25 mouse cellular contexts compared by ENCODE assay signal in genomic region chr8:81815551-81815950, GRCm38 (mm10).
DNase-seq lines count a peak whose midpoint lies in the region; ATAC-seq lines count a peak whose summit lies in the region.
"Had no signal": no experiment of that assay in that cellular context is flagged by ENCODE, and none has a peak within 500 bp of the region (broad histone marks: within the 10 kb centered on the region; RNA-seq: fewer than 3 reads in every experiment).

No protein-coding gene starts in this region.

- 30% methylated on average over 4 of the region's 4 CpGs for WGBS in embryonic facial prominence, embryonic 11.5 days
- WGBS in limb, embryonic 10.5 days: 14% methylated on average over 4 of the region's 4 CpGs
- WGBS in forebrain, embryonic 10.5 days: 58% methylated on average over 4 of the region's 4 CpGs
- WGBS in kidney, embryonic 14.5 days: 63% methylated on average over 4 of the region's 4 CpGs

- no peak overlapping the region for H3K4me3 ChIP-seq in embryonic facial prominence, embryonic 11.5 days (ENCODE audit: low read depth, low read length)
- H3K4me3 ChIP-seq in limb, embryonic 10.5 days: no peak overlapping the region
- H3K4me3 ChIP-seq in forebrain, embryonic 10.5 days: no peak overlapping the region
- H3K4me3 ChIP-seq in kidney, embryonic 14.5 days (ENCODE audit: low read length): no peak overlapping the region
- H3K4me3 ChIP-seq: forebrain, embryonic 12.5 days; heart, embryonic 10.5 days had no signal

- no peaks in the 10 kb centered on the region for H3K9me3 ChIP-seq in embryonic facial prominence, embryonic 11.5 days (replicated peaks; ENCODE audit: control insufficient read depth, low read length)
- H3K9me3 ChIP-seq in limb, embryonic 10.5 days (replicated peaks): no peaks in the 10 kb centered on the region
- no peaks in the 10 kb centered on the region for H3K9me3 ChIP-seq in forebrain, embryonic 10.5 days
- H3K9me3 ChIP-seq in kidney, embryonic 14.5 days (ENCODE audit: control insufficient read depth, low read length): no peaks in the 10 kb centered on the region
- H3K9me3 ChIP-seq: forebrain, embryonic 12.5 days; G1E; heart, embryonic 10.5 days had no signal

- ATAC-seq in embryonic facial prominence, embryonic 11.5 days (replicated peaks; ENCODE audit: insufficient number of reproducible peaks, low FRiP score, low TSS enrichment, low read depth): no peak; the same call in 1 of the 2 replicates
- ATAC-seq in kidney, embryonic 14.5 days (ENCODE audit: low FRiP score, low TSS enrichment): no peak
- ATAC-seq: activated CD4-positive, CD25-positive, alpha-beta regulatory T cell, adult 4 months; forebrain, embryonic 16.5 days; intestine, embryonic 16.5 days; Patski had no signal

- no peak overlapping the region for H3K9ac ChIP-seq in embryonic facial prominence, embryonic 11.5 days (replicated peaks; ENCODE audit: low read length)
- no peak overlapping the region for H3K9ac ChIP-seq in kidney, embryonic 14.5 days (ENCODE audit: low read depth, low read length)
- H3K9ac ChIP-seq: forebrain, embryonic 12.5 days; hindbrain, embryonic 14.5 days had no signal

- H3K27ac ChIP-seq in embryonic facial prominence, embryonic 11.5 days (replicated peaks; ENCODE audit: low read depth, low read length): no peak overlapping the region
- H3K27ac ChIP-seq in limb, embryonic 10.5 days: no peak overlapping the region
- no peak overlapping the region for H3K27ac ChIP-seq in forebrain, embryonic 10.5 days
- no peak overlapping the region for H3K27ac ChIP-seq in kidney, embryonic 14.5 days (ENCODE audit: low read depth, low read length)
- H3K27ac ChIP-seq: forebrain, embryonic 12.5 days; heart, embryonic 10.5 days; hindbrain, embryonic 14.5 days had no signal

- no peaks in the 10 kb centered on the region for H3K27me3 ChIP-seq in embryonic facial prominence, embryonic 11.5 days (ENCODE audit: control insufficient read depth, insufficient read depth, low read length)
- H3K27me3 ChIP-seq in limb, embryonic 10.5 days (ENCODE audit: low read depth, poor library complexity, severe bottlenecking): no peaks in the 10 kb centered on the region
- peaks cover 16% of the 10 kb centered on the region; the same call in 1 of the 2 replicates for H3K27me3 ChIP-seq in forebrain, embryonic 10.5 days (ENCODE audit: poor library complexity, severe bottlenecking)
- H3K27me3 ChIP-seq in kidney, embryonic 14.5 days (ENCODE audit: control insufficient read depth, insufficient read depth, low read length): no peaks in the 10 kb centered on the region
- H3K27me3 ChIP-seq: forebrain, embryonic 12.5 days had no signal

- H3K36me3 ChIP-seq in embryonic facial prominence, embryonic 11.5 days (replicated peaks; ENCODE audit: control insufficient read depth, insufficient read depth, low read depth, low read length): no peaks in the 10 kb centered on the region
- H3K36me3 ChIP-seq in limb, embryonic 10.5 days: no peaks in the 10 kb centered on the region
- H3K36me3 ChIP-seq in forebrain, embryonic 10.5 days (replicated peaks): no peaks in the 10 kb centered on the region
- H3K36me3 ChIP-seq in kidney, embryonic 14.5 days (ENCODE audit: control insufficient read depth, insufficient read depth, low read length): no peaks in the 10 kb centered on the region
- H3K36me3 ChIP-seq: forebrain, embryonic 12.5 days; heart, embryonic 10.5 days had no signal

- no peak overlapping the region for H3K4me2 ChIP-seq in embryonic facial prominence, embryonic 11.5 days (ENCODE audit: low read depth, low read length)
- no peak overlapping the region for H3K4me2 ChIP-seq in kidney, embryonic 14.5 days (replicated peaks; ENCODE audit: low read depth, low read length)
- H3K4me2 ChIP-seq: forebrain, embryonic 12.5 days; hindbrain, embryonic 14.5 days had no signal

- peak; percentile 45 for DNase-seq in embryo, embryonic 10 days (ENCODE audit: low spot score)
- no peak for DNase-seq in embryo, embryonic 9.5 days (ENCODE audit: extremely low spot score)
- peak; percentile 94 for DNase-seq in embryonic facial prominence, embryonic 11.5 days (ENCODE audit: low spot score)
- peak; percentile 60 for DNase-seq in limb, embryonic 10.5 days (ENCODE audit: low spot score)
- DNase-seq in mesoderm, embryonic 11.5 days (ENCODE audit: low read depth, low spot score): peak; percentile 27
- no peak for DNase-seq in forebrain, embryonic 10.5 days (ENCODE audit: extremely low spot score, low spot score)
- DNase-seq in heart, adult 9 months (ENCODE audit: low spot score in 2 of 2): no peak
- DNase-seq: adrenal gland, postnatal 25 days; B cell, adult 2 months; cerebellum, adult 18-20 months; cerebellum, adult 9-11 months; cerebellum, postnatal 36 days; gastrocnemius, postnatal 36 days; heart, adult 11 months; heart, postnatal 10 days; heart, postnatal 4 days had no signal

- H3K4me1 ChIP-seq in embryonic facial prominence, embryonic 11.5 days (ENCODE audit: control insufficient read depth, insufficient read depth, low read length): no peaks in the 10 kb centered on the region
- peaks cover 56% of the 10 kb centered on the region for H3K4me1 ChIP-seq in limb, embryonic 10.5 days
- H3K4me1 ChIP-seq in forebrain, embryonic 10.5 days: peaks cover 23% of the 10 kb centered on the region
- H3K4me1 ChIP-seq in kidney, embryonic 14.5 days (ENCODE audit: control insufficient read depth, insufficient read depth, low read length): 0 out of 2 replicates have a peak, but pooled peaks cover 3% of the 10 kb centered on the region

Comparison
In these comparisons a context has a peak if more than half of its experiments do, and no peak if none do; other contexts are left out.
1. DNase-seq: peak in embryo, embryonic 10 days (single experiment), embryonic facial prominence, embryonic 11.5 days (single experiment), limb, embryonic 10.5 days (single experiment) and mesoderm, embryonic 11.5 days (single experiment); none in embryo, embryonic 9.5 days (single experiment), forebrain, embryonic 10.5 days (single experiment) and heart, adult 9 months (0 of 2).